Mouse (Mus musculus) neutrophil, adult 59 days (primary cell): ENCODE results near the gene Phtf1. TPM values are rescaled to one million over a fixed set of nuclear protein-coding genes. Genes with fewer than 3 reads are reported as not detected.

Experiments used
- total RNA-seq, 2 experiments: library from RNA; stranded (reverse); gene quantifications; 1 replicate in 1 of 2; 2 replicates in 1 of 2; pipeline ENCODE4 v1.2.4; 2023

Phtf1 gene
- 1 to 10 TPM; 7.8 to 8.7 TPM for total RNA-seq

DNA sequence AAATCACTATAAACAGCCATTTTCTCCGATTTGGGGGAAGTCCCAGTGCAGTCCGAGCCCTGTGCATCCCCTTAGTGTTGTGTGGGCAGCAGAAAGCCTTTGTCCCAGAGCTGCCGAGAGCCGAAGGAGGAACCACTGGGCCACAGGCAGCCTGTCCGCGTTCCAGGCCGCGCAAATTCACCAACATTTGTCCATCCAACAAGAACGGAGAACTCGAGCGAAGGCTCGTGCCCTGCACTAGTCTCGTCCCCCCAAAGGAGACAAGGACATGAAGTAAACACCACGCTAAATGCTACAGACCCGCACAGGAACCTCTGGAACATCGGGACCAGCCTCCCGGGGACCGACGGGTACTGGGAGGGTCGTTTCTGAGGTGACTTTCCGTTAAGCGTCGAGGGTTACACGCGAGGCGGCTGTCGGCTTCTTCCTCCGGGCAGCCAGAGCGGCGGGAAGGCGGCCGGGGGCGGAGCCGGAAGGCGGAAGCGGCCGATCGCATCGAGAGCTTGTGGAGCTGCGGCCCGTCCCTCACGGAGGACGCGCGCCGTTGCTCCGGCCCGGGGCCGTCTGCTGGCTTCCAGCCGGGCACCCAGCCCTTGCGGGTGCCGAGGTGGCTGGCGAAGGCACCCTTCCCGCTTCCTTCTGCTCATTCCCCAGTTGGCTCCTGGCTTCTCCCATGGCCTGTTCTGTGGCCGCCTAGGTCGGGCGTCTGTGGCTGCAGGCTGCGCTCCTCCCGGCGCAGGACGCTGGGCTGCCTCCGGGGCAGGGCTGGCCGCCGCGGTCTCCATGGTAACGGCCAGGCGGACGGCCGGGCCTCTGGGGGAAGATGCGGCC lies at the start of gene Phtf1:
Gene Phtf1 (plus strand): TSS at position 250 of the 831 bp plus-strand sequence.

Other genes starting within 250 kb of the Phtf1 start
- gene Olfml3, start 230.1 kb upstream of the Phtf1 start, total RNA-seq = 1 to 10 TPM; 1.3 to 3.6 TPM
- gene Gm10964, start 228.7 kb upstream of the Phtf1 start, total RNA-seq = not detected
- 100 to 1,000 TPM; 392 to 424 TPM for gene Hipk1, start 176.5 kb upstream of the Phtf1 start, total RNA-seq
- gene Dclre1b, start 158.7 kb upstream of the Phtf1 start, total RNA-seq = 10 to 100 TPM; 59.3 to 61.6 TPM
- gene Ap4b1, start 158.6 kb upstream of the Phtf1 start, total RNA-seq = 10 to 100 TPM; 18.4 to 19.4 TPM
- under 1 TPM in 1 of 2 experiments, not detected in 1; 0.24 TPM for gene Gm43064, start 158.5 kb upstream of the Phtf1 start, total RNA-seq
- 1 to 10 TPM in 1 of 2 experiments, under 1 TPM in 1; 0.79 to 2.1 TPM for gene Bcl2l15, start 135.5 kb upstream of the Phtf1 start, total RNA-seq
- gene Ptpn22, start 108.3 kb upstream of the Phtf1 start, total RNA-seq = 10 to 100 TPM; 58.0 to 66.1 TPM
- gene Rsbn1, start 54.0 kb upstream of the Phtf1 start, total RNA-seq = 10 to 100 TPM; 18.2 to 18.5 TPM